Mouse (Mus musculus) cerebellum, adult 2 months (tissue): ENCODE data around the gene Fat2.

Experiments
- CTCF ChIP-seq: fragments of 200-500 bp; IDR thresholded peaks from 2 replicates; pipeline ENCODE4 v1.5.1; 2011; ENCODE audit warnings: low read depth, mild to moderate bottlenecking, control low read depth, low read length, moderate library complexity, borderline replicate concordance; ENCODE audit not compliant: insufficient read depth
- POLR2A ChIP-seq: fragments of 200-500 bp; IDR thresholded peaks from 2 replicates; pipeline ENCODE4 v1.6.1; 2011; ENCODE audit warnings: low read length, control low read depth, borderline replicate concordance; ENCODE audit not compliant: insufficient read depth

GRCm38 (mm10) chr11:55314704-55315047 lies 21.7 kb downstream of the Fat2 start:
- no peak for TF ChIP-seq POLR2A
- no peak for TF ChIP-seq CTCF
